Mouse (Mus musculus) hindbrain, postnatal 0 days (tissue): ENCODE results near the gene Capn13. TPM values are rescaled to one million over a fixed set of nuclear protein-coding genes. Genes with fewer than 3 reads are reported as not detected.

Experiments
- ATAC-seq: fragments of 200-750 bp; cut with Nextera tagmentation; 2 replicates; pipeline ENCODE4 v1.8.0; 2017; ENCODE audit warnings: mild to moderate bottlenecking, moderate TSS enrichment, moderate library complexity
- DNase-seq: peaks from one replicate; pipeline ENCODE4 v3.0.0-alpha.2; 2015; ENCODE audit warnings: low spot score
- H3K27ac ChIP-seq: fragments of 300-500 bp; sonication (generic); 2 replicates; pipeline ENCODE4 v1.5.1; 2014; ENCODE audit warnings: mild to moderate bottlenecking
- H3K27me3 ChIP-seq: fragments of 300-500 bp; sonication (generic); 2 replicates; pipeline ENCODE4 v1.6.1; 2014; ENCODE audit warnings: low read length, mixed read lengths; ENCODE audit not compliant: insufficient read depth
- H3K36me3 ChIP-seq: fragments of 300-500 bp; sonication (generic); 2 replicates; pipeline ENCODE4 v1.6.1; 2014; ENCODE audit warnings: low read length, mixed read lengths; ENCODE audit not compliant: insufficient read depth
- H3K4me1 ChIP-seq: fragments of 300-500 bp; sonication (generic); 2 replicates; pipeline ENCODE4 v1.6.1; 2014; ENCODE audit warnings: antibody characterized with exemption, low read length, mixed read lengths; ENCODE audit not compliant: insufficient read depth
- H3K4me2 ChIP-seq: fragments of 300-500 bp; sonication (generic); 2 replicates; pipeline ENCODE4 v1.6.1; 2014; ENCODE audit warnings: low read depth, mild to moderate bottlenecking, low read length, moderate library complexity, mixed read lengths
- H3K4me3 ChIP-seq: fragments of 300-500 bp; sonication (generic); 2 replicates; pipeline ENCODE4 v1.5.1; 2014; ENCODE audit warnings: low read length
- H3K9ac ChIP-seq: fragments of 300-500 bp; sonication (generic); replicated peaks from 2 replicates; pipeline ENCODE4 v1.6.1; 2014; ENCODE audit warnings: mild to moderate bottlenecking, low read length, moderate library complexity, mixed read lengths
- H3K9me3 ChIP-seq: fragments of 300-500 bp; sonication (generic); 2 replicates; pipeline ENCODE4 v1.6.1; 2016; ENCODE audit warnings: low read length, mixed read lengths
- CTCF ChIP-seq: IDR thresholded peaks from 2 replicates; pipeline ENCODE4 v1.5.1; 2016; ENCODE audit warnings: antibody characterized with exemption, control low read depth, low read depth
- WGBS: fragments of 180-500 bp; shearing (Covaris S2); extraction: QIAGEN DNeasy Blood & Tissue Kit; methylation state at CpG from one replicate; pipeline ENCODE4 v1.1.7; 2014; 5-methylcytosine and 5-hydroxymethylcytosine counted together
- polyA plus RNA-seq: library from polyadenylated mRNA; unstranded; fragments of >200 nt; fragmentation: Nextera tagmentation; extraction: Ambion mirVana; gene quantifications from 2 replicates; pipeline ENCODE4 v1.2.1, GENCODE M21; 2015
- total RNA-seq: library from RNA; depleted of rRNA; stranded (reverse); fragments of >200 nt; gene quantifications from 2 replicates; pipeline ENCODE4 v1.2.3, GENCODE M21; 2014

The Capn13 gene
- total and polyA plus RNA-seq, 2 experiments from 2014 or later = 0.10 to 0.23 TPM

DNA sequence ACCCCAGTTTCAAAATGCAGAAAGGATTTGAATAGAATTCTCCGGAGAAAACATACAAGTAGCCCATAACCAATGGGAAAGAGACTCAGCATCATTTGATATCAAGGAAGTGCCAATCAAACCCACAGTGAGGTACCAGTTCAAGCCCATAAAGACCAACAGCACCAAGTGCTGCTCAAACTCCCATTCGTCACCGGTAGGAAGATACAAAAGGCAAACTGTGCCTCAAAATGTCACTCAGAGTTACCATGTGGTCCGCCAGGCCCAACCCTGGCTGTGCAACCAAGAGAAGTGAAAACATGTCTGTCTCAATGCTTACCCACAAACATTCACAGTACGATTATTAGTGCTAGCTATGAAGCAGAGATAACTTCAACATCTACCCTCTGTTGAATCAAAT, 89.2 kb downstream of the Capn13 start:
- no peaks in the 10 kb centered on the region for H3K27me3 ChIP-seq
- H3K36me3 ChIP-seq = no peaks in the 10 kb centered on the region
- no peak for DNase-seq
- no peak for TF ChIP-seq CTCF
- WGBS = 92% methylated on average over 5 of the region's 5 CpGs
- no peak overlapping the region for H3K4me3 ChIP-seq
- no peak overlapping the region for H3K9ac ChIP-seq
- H3K4me2 ChIP-seq = no peak overlapping the region
- no peaks in the 10 kb centered on the region for H3K4me1 ChIP-seq
- ATAC-seq = no peak
- no peaks in the 10 kb centered on the region for H3K9me3 ChIP-seq
- H3K27ac ChIP-seq = no peak overlapping the region

DNA sequence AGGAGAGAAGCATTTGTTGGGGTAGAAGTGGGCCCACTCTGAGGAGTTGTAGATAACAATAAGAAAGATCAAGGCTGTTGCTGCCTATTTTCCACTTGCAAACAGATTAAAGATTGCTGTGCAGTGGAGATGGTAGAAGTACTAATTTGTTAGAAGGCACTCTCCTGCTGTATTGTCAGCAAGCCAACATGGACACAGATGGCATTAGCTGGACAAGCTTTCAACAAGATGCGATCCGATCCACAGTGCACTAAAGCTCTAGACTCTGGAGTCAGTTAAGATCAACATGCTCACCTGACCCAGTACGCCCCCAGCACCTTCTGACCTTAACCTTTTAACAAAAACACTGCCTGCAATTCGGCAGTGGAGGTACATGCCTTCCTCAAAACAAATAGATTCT, 92.0 kb downstream of the Capn13 start:
- no peak overlapping the region for H3K27ac ChIP-seq
- no peaks in the 10 kb centered on the region for H3K4me1 ChIP-seq
- no peak overlapping the region for H3K4me3 ChIP-seq
- H3K27me3 ChIP-seq = no peaks in the 10 kb centered on the region
- no peak overlapping the region for H3K9ac ChIP-seq
- no peaks in the 10 kb centered on the region for H3K36me3 ChIP-seq
- H3K4me2 ChIP-seq = no peak overlapping the region
- no peak for TF ChIP-seq CTCF
- DNase-seq (no peak), ATAC-seq (no peak)
- WGBS = 82% methylated on average over 4 of the region's 4 CpGs
- H3K9me3 ChIP-seq = no peaks in the 10 kb centered on the region

DNA sequence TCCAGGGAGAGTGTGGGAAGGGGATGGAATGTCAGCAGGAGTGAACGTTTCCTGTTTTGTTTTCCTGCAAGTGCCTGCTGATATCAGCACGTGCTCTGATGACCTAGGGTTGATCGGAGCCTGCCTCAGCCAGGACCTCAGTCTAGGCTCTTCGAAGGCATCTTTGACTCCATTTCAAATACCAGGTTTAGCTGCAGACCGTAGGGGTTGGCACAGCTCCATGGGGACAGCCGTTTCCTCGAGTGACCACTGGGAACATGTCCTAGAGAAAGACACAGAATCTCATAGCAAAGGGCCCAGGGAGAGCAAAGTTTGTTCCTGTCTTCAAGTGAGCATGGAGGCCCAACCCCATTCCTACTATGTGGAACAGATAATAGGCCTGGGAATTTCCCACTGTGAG, 94.0 kb downstream of the Capn13 start:
- H3K27me3 ChIP-seq = no peaks in the 10 kb centered on the region
- no peaks in the 10 kb centered on the region for H3K4me1 ChIP-seq
- no peak for TF ChIP-seq CTCF
- H3K4me3 ChIP-seq = no peak overlapping the region
- WGBS = 41% methylated on average over 7 of the region's 7 CpGs
- no peaks in the 10 kb centered on the region for H3K9me3 ChIP-seq
- no peak overlapping the region for H3K9ac ChIP-seq
- no peak for ATAC-seq
- no peak for DNase-seq
- H3K36me3 ChIP-seq = no peaks in the 10 kb centered on the region
- H3K27ac ChIP-seq = no peak overlapping the region
- H3K4me2 ChIP-seq = no peak overlapping the region

DNA sequence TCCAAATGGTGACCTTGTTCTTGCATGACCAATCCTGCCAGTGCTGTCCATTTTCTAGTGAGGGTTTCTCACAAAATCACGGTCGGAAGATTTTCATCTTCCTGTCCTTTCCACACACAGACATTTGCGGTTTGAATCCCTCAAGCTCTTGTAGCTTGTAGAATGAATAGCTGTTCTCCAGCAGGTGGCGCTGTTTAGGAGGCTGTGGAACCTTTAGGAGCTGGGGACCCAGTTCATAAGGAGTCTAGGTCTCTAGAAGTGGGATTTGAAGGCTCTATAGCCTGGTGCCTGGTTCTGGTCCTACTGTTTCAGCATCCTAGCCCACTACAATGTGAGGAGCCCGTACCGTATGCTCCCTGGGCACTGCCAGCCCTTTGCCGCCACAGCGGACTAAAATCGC, 95.0 kb downstream of the Capn13 start:
- H3K36me3 ChIP-seq = no peaks in the 10 kb centered on the region
- H3K9ac ChIP-seq = no peak overlapping the region
- no peak overlapping the region for H3K4me2 ChIP-seq
- TF ChIP-seq CTCF = peak; percentile 89
- H3K4me3 ChIP-seq = no peak overlapping the region
- no peaks in the 10 kb centered on the region for H3K9me3 ChIP-seq
- DNase-seq (peak; percentile 93), ATAC-seq (peak; percentile 39)
- WGBS = 65% methylated on average over 9 of the region's 9 CpGs
- H3K4me1 ChIP-seq = no peaks in the 10 kb centered on the region
- H3K27ac ChIP-seq = no peak overlapping the region
- no peaks in the 10 kb centered on the region for H3K27me3 ChIP-seq

DNA sequence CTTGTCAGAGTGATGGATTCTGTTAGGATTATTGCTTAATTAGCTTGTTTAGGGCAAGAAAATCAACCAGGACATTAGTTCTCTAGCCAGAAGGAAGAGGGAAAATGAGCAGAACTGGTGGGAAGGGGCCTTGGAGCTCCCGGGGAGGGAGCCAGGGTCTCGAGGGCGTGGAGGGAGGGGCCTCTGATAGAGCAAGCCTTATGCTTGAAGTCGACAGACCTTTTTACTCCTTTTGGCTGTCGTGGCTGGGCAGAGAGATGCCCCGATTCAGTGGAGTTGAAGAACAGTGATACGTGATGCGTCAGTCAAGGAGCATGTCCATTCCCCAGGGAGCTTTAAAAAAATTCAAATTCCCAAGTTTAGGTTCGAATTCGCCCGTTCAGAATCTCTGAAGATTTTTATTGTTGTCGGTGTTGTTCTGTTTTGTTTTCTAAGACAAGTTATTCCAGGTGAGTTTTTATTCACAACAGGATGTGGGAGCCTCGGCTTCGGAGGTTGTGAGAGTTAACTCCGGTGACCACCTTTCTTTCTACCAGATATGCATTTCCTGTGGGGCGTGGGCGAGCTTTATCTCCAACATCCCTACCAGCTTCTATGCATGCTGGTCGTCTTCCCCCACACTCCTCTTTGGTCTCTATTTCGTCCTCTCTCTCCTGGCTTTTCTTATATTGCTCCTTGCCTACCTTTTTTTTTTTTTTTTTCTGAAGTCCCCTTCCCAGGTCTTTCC, 96.4 kb downstream of the Capn13 start:
- H3K27me3 ChIP-seq = no peaks in the 10 kb centered on the region
- no peaks in the 10 kb centered on the region for H3K36me3 ChIP-seq
- H3K4me2 ChIP-seq = no peak overlapping the region
- H3K4me1 ChIP-seq = no peaks in the 10 kb centered on the region
- 65% methylated on average over 19 of the region's 19 CpGs for WGBS
- no peaks in the 10 kb centered on the region for H3K9me3 ChIP-seq
- no peak overlapping the region for H3K27ac ChIP-seq
- ATAC-seq (no peak), DNase-seq (no peak)
- TF ChIP-seq CTCF = no peak
- H3K4me3 ChIP-seq = no peak overlapping the region
- no peak overlapping the region for H3K9ac ChIP-seq

DNA sequence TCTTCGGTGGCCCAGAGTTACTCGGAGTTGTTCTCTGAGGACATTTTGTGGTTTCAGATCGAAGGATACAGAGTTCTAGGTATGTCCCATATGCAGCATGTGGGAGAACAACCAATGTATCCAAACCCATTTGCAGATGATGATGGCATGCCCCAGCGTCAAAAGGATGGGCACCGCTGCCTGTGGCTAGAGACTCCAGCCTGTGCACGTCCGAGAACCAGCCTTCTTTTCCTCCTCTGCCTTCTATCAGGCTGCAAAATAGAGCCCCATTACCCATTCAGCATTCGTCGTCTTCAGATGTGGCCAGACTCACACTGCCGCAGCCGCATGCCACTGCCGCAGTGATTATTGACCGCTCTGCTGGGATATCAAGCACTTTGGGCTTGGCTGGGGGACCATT, 97.0 kb downstream of the Capn13 start:
- Histone ChIP-seq H3K9me3 (no peaks in the 10 kb centered on the region), H3K27ac (no peak overlapping the region), H3K36me3 (no peaks in the 10 kb centered on the region), H3K9ac (no peak overlapping the region), H3K27me3 (no peaks in the 10 kb centered on the region), H3K4me3 (no peak overlapping the region), H3K4me1 (no peaks in the 10 kb centered on the region), H3K4me2 (no peak overlapping the region)
- ATAC-seq = no peak
- DNase-seq = no peak
- no peak for TF ChIP-seq CTCF
- 71% methylated on average over 13 of the region's 13 CpGs for WGBS

DNA sequence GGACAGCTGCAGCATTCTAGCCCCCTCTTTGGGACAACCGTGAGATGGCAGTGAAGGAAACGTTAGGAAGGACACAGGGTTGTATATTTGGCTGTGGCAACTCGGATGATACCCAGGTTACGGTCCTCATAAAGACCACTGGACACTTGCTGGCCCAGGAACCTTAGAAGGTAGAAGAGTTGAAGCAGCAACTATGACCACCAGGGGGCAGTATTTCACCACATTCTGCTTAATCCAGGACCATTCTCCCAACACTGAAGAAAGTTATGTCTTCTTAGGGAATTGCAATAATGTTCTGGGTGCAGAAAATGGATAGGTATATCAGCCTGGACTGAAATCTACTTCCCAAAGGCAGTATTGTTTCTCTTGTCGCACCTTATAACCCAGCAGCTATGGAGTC, 97.4 kb downstream of the Capn13 start:
- no peak overlapping the region for H3K4me2 ChIP-seq

More for the DNA sequence above, 97.4 kb downstream of the Capn13 start:
- H3K4me3 ChIP-seq = no peak overlapping the region
- ATAC-seq (peak; percentile 57), DNase-seq (peak; percentile 90)
- H3K27me3 ChIP-seq = no peaks in the 10 kb centered on the region
- WGBS = 26% methylated on average over 5 of the region's 5 CpGs
- no peaks in the 10 kb centered on the region for H3K36me3 ChIP-seq
- peak; percentile 90 for TF ChIP-seq CTCF
- H3K9ac ChIP-seq = no peak overlapping the region
- no peaks in the 10 kb centered on the region for H3K4me1 ChIP-seq
- no peak overlapping the region for H3K27ac ChIP-seq
- H3K9me3 ChIP-seq = no peaks in the 10 kb centered on the region
